Mouse (Mus musculus) CD4-positive naive resting alpha-beta T cell, adult 76 days (primary cell): ENCODE results near the gene 9930111J21Rik2. TPM values are rescaled to one million over a fixed set of nuclear protein-coding genes. Genes with fewer than 3 reads are reported as not detected.

ENCODE experiments used
- total RNA-seq: library from RNA; stranded (reverse); gene quantifications from one replicate; pipeline ENCODE4 v1.2.4, GENCODE M21; 2023

Gene 9930111J21Rik2
- total RNA-seq = 128 TPM

GRCm38 (mm10) chr11:49051093-49051891, at the start of gene 9930111J21Rik2:
TSS of gene 9930111J21Rik2 (minus strand) at chr11:49051242.

DNA sequence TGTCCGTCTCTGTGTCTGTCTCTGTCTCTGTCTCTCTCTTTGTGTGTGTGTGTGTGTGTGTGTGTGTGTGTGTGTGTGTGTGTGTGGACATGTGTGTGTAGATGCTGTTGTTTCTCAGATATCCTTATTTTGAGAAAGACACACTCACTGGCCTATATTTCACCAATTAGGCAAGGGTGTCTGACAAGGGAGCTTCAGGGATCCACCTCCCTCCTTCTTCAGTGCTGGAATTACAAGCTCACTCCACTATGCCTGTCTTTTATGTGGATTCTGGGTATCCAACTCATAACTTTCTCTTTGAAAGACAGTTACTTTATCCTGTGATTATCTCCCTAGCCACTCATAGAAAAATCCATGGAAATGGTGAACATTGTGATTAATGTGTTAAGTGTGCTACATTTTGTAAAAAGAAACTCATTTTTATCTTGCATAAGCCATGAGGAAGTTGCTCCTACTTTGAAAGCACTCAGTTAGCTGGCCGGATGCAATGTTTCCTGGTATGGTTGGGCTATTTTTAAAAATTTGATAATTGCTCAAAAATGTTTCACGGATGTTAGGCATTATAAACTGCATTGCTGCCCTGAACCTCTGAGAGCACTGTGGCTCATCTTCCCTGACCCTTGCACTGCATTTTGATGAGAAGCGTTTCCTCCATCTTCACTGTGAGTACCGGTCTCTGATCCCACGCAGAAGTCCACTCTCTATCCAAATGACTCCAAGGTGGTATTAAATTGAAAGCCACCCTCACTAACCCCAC, 25.1 kb upstream of the 9930111J21Rik2 start, which contains the start of gene Ifi47:
Gene Ifi47, plus strand, starts transcription at position 587 of the 757 bp plus-strand sequence.

DNA sequence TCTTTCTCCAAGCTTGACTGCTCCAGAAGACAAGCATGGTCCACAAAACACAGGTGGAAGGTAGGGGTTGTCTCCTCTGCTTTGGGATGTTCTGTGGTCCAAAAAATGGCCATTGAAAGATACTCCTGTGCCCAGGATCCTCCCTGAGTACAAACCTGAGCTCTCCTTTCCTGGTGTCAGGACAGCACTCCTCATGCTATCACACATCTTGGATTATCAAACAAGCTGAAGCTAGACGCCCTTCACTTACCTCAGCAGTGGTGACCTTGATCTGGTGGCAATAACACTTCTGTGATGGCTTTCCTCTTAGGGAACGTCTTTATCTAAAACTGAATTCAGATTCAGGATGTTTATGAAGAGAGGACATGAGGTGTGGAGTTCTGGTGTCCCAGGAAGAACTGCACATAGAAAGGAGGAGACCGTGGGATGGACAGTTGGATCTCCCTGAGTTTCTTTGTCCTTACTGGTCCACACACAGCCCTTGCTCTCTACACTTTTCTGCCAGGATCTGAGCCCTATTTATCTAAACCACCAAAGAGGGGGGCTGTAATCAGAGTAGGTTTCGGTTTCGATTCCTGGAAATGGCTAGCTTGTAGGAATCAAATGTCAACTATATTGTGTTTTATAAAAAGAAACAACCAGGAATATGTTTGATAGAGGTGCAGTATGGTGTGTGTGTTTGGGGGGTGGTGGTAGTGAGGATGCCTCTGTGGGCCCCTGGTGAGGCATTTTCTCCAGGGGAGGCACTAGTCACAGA, 12.8 kb upstream of the 9930111J21Rik2 start, which contains the start of gene Tgtp2:
Gene Tgtp2, minus strand, starts transcription at position 494 of the 757 bp plus-strand sequence.

DNA sequence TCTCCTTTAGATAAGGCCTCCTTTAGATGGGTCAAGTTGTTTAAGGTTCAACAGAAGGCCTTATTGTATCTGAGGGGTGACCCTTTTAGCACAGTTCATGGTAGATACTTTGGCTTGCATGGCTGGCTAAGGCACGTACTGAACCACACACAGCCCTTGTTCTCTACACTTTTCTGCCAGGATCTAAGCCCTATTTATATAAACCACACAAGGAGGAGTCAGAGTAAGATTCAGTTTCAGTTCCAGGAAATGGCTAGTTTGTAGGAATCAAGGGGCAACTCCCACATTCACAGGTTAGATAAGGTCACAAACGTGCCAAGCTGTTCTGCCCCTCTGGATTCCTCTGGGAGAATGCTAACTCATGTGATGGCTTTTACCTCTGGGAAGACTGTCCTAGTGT, 57.0 kb downstream of the 9930111J21Rik2 start, which contains the start of gene Tgtp1:
Gene Tgtp1, minus strand, starts transcription at position 155 of the 400 bp plus-strand sequence.

GRCm38 (mm10) chr11:48991740-48992520, 59.1 kb downstream of the 9930111J21Rik2 start, which contains the start of gene Gm12185:
TSS of gene Gm12185 (minus strand) at chr11:48992226.

DNA sequence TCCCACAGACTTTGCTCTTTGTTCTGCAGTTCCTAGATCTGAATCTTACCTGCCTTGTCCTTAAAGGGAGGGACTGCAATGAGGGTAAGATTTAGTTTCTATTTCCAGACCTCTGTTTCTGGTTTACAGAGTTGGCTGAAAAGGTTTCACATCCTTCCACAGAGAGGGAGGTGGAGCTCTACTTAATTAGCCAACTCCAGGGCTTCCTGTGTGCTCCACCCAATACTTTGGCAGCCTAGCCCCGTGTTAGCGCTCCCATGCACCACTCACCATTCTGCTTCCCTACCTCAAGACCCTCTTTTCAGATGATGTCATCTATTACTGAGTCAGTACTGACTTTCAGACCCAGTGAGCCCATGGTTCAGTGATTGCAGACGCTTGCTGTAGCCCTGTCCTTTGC, 71.8 kb downstream of the 9930111J21Rik2 start, which contains the start of gene 9930111J21Rik1:
Gene 9930111J21Rik1, minus strand, starts transcription at position 148 of the 400 bp plus-strand sequence.

DNA sequence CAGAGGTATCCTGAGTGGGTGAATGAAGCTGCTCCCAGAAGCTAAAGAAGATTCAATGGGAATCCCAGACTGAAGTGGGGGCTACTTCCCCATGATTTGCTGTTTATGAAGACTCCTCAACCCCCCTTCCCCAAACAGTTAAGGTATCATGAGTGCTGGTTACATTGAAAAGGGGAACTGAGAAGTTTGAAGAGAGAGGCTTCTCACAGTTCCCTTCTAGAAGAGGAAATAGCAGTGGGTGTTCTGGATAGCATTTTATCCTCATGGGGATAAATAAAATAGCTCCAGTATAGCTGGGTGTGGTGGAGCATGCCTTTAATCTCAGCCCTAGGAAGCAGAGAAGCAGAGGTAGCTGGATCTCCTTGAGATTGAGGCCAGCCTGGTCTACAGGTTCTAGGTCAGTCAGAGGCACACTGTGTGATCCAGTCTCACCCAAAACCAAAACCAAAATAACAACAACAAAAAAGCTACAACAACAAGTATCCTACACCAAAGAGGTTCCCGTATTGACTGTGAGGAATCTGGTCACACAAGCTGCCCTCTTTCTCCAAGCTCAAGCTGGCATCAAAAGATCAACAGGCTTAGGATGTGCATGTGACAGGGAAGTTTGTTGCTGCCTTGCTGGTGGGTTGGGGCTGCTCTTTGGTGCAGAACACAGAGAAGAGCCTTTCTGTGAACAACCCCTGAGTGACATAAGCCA, 72.7 kb downstream of the 9930111J21Rik2 start, which contains the start of gene Olfr56:
Gene Olfr56, plus strand, starts transcription at position 650 of the 700 bp plus-strand sequence.

Other genes starting within 250 kb of the 9930111J21Rik2 start
- 30.1 TPM for gene Trim41, start 233.9 kb downstream of the 9930111J21Rik2 start, total RNA-seq
- 12.6 TPM for gene Trim7, start 225.1 kb downstream of the 9930111J21Rik2 start, total RNA-seq
- 0.56 TPM for gene Gm12184, start 224.6 kb downstream of the 9930111J21Rik2 start, total RNA-seq
- 45.9 TPM for gene Irgm1, start 179.6 kb downstream of the 9930111J21Rik2 start, total RNA-seq
- 4.7 TPM for gene Gm5431, start 149.0 kb downstream of the 9930111J21Rik2 start, total RNA-seq
- gene Psme2b, start 105.1 kb downstream of the 9930111J21Rik2 start, total RNA-seq = 56.5 TPM
- 1.8 TPM for gene Olfr56, start 72.4 kb downstream of the 9930111J21Rik2 start, total RNA-seq
- 101 TPM for gene 9930111J21Rik1, start 71.8 kb downstream of the 9930111J21Rik2 start, total RNA-seq
- 12.5 TPM for gene Gm12185, start 59.0 kb downstream of the 9930111J21Rik2 start, total RNA-seq
- 51.4 TPM for gene Tgtp1, start 57.1 kb downstream of the 9930111J21Rik2 start, total RNA-seq
- 70.1 TPM for gene Tgtp2, start 13.0 kb upstream of the 9930111J21Rik2 start, total RNA-seq
- 87.3 TPM for gene Ifi47, start 25.3 kb upstream of the 9930111J21Rik2 start, total RNA-seq
- not detected for gene Olfr1396, start 63.6 kb upstream of the 9930111J21Rik2 start, total RNA-seq
- not detected for gene Olfr1395, start 91.0 kb upstream of the 9930111J21Rik2 start, total RNA-seq
- not detected for gene Olfr1394, start 103.1 kb upstream of the 9930111J21Rik2 start, total RNA-seq
- not detected for gene Btnl9, start 135.9 kb upstream of the 9930111J21Rik2 start, total RNA-seq
- 106 TPM for gene Zfp62, start 152.1 kb upstream of the 9930111J21Rik2 start, total RNA-seq
- 46.4 TPM for gene Mgat1, start 192.9 kb upstream of the 9930111J21Rik2 start, total RNA-seq
- gene Olfr1393, start 227.1 kb upstream of the 9930111J21Rik2 start, total RNA-seq = 0.44 TPM
- not detected for gene Olfr1392, start 234.0 kb upstream of the 9930111J21Rik2 start, total RNA-seq